Mouse (Mus musculus) ES-E14 (cell line): ENCODE results near the gene Chd1l. TPM values are rescaled to one million over a fixed set of nuclear protein-coding genes. Genes with fewer than 3 reads are reported as not detected.

ENCODE experiments used
- DNase-seq: peaks from one replicate; pipeline ENCODE4 v3.0.0-alpha.2; 2013; ENCODE audit warnings: low read depth, low spot score
- H3K27ac ChIP-seq: 2 replicates; pipeline ENCODE4 v1.5.1; 2012; ENCODE audit warnings: low read depth, mild to moderate bottlenecking, low read length, moderate library complexity, mixed read lengths; ENCODE audit not compliant: poor library complexity, insufficient read depth, severe bottlenecking
- H3K36me3 ChIP-seq: 2 replicates; pipeline ENCODE4 v1.6.1; 2012; ENCODE audit warnings: mild to moderate bottlenecking, low read length, moderate library complexity, mixed read lengths; ENCODE audit not compliant: control insufficient read depth, poor library complexity, insufficient read depth, severe bottlenecking
- H3K4me1 ChIP-seq, 2 experiments: fragments of 150-350 bp in 1 of 2; sonication (generic) in 1 of 2; 2 replicates each; pipeline ENCODE4 v1.6.1; 2012; ENCODE audit warnings: low read length in 2 of 2, mild to moderate bottlenecking in 1 of 2, mixed read lengths in 1 of 2; ENCODE audit not compliant: control insufficient read depth in 2 of 2, insufficient read depth in 2 of 2, poor library complexity in 1 of 2
- H3K4me3 ChIP-seq, 2 experiments: fragments of 150-350 bp in 1 of 2; sonication (generic) in 1 of 2; 2 replicates each; pipeline ENCODE4 v1.5.1; 2012; ENCODE audit warnings: low read length in 2 of 2, low read depth in 1 of 2, mild to moderate bottlenecking in 1 of 2, mixed read lengths in 1 of 2; ENCODE audit not compliant: insufficient read depth in 1 of 2, poor library complexity in 1 of 2, severe bottlenecking in 1 of 2
- H3K9ac ChIP-seq: 2 replicates; pipeline ENCODE4 v1.6.1; 2012; ENCODE audit warnings: low read depth, mild to moderate bottlenecking, low read length, mixed read lengths; ENCODE audit not compliant: poor library complexity, insufficient read depth, severe bottlenecking
- H3K9me3 ChIP-seq: fragments of 150-350 bp; sonication (generic); 2 replicates; pipeline ENCODE4 v1.6.1; 2012; ENCODE audit warnings: low read depth, mild to moderate bottlenecking, low read length; ENCODE audit not compliant: control insufficient read depth, insufficient read depth
- CHD2 ChIP-seq: IDR thresholded peaks from 2 replicates; pipeline ENCODE4 v1.6.1; 2014; ENCODE audit warnings: mild to moderate bottlenecking, low read depth, low read length, inconsistent platforms
- HCFC1 ChIP-seq: IDR thresholded peaks from 2 replicates; pipeline ENCODE4 v1.6.1; 2012; ENCODE audit warnings: low read length, inconsistent platforms, borderline replicate concordance; ENCODE audit not compliant: insufficient read depth
- MAFK ChIP-seq: IDR thresholded peaks from 2 replicates; pipeline ENCODE4 v1.6.1; 2014; ENCODE audit warnings: mild to moderate bottlenecking, low read depth, low read length, inconsistent platforms; ENCODE audit not compliant: insufficient read depth
- ZC3H11A ChIP-seq: IDR thresholded peaks from 2 replicates; pipeline ENCODE4 v1.6.1; 2012; ENCODE audit warnings: low read depth, mild to moderate bottlenecking, inconsistent platforms, low read length, borderline replicate concordance
- ZNF384 ChIP-seq: IDR thresholded peaks from 2 replicates; pipeline ENCODE4 v1.6.1; 2012; ENCODE audit warnings: low read depth, low read length, inconsistent platforms
- in situ Hi-C, 2 experiments: fragments of 600-800 bp; cut with MboI; formaldehyde crosslinking; loops; one replicate each; pipeline ENCODE4 v1.15.1; 2025; ENCODE audit warnings: low sequenced_read_pairs in 2 of 2, inconsistent platforms in 1 of 2; ENCODE audit not compliant: unreplicated experiment in 2 of 2
- total RNA-seq: library from RNA; depleted of rRNA; stranded (reverse); fragments of 300-350 nt; gene quantifications from 2 replicates; pipeline ENCODE4 v1.2.3, GENCODE M21; 2012

Gene Chd1l
- total RNA-seq, 1 experiment: 25.8 TPM

DNA sequence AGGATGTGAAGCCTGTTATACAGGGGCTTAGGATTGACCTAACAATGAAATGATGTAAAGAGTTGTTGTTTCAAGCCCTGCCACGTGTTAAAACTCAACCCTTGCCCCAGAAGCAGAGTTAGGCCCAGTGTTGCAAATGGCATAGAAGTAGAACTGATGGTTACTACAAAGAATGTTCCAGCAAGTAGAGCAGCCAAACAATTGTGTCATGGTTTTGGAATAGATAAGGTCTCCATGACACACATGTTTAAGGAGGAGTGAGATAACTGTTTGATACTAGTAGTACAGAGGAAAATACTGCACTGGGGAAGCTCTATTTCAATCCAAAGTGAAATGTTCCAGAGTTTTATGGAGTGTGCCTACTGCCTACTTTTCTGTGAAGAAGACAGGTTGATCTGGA is 38.5 kb upstream of the Chd1l start:
- DNase-seq: no peak
- Histone ChIP-seq H3K36me3 (no peaks in the 10 kb centered on the region), H3K9ac (no peak overlapping the region), H3K27ac (no peak overlapping the region), H3K4me1 (no peaks in the 10 kb centered on the region), H3K9me3 (no peaks in the 10 kb centered on the region; the same call in 1 of the 2 replicates), H3K4me3 (no peak overlapping the region)
- TF ChIP-seq MAFK (no peak), ZNF384 (no peak), ZC3H11A (no peak), HCFC1 (no peak), CHD2 (no peak)
- in situ Hi-C loops: no loop called here

DNA sequence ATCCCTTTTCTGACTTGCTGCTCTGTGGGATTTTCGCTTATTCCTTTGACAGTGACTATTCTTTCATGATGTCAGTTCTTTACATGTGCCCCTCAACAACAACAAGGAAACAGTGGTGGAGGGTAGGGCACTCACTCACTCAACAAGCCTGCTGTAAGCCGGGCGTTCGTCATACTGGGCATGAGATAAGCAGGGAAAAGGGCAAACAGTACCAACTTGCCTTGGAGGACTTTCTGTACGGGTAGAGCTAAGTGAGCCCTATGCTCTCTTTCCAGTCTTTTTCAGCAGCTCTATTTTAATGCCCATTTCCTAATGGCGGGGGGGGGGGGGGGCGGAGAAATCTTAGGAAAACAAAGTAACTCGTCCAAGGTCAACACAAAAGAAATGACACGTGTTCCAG is 32.0 kb upstream of the Chd1l start:
- in situ Hi-C loops: no loop called here
- Histone ChIP-seq H3K4me3 (no peak overlapping the region), H3K9me3 (no peaks in the 10 kb centered on the region), H3K27ac (no peak overlapping the region), H3K9ac (no peak overlapping the region), H3K4me1 (no peaks in the 10 kb centered on the region), H3K36me3 (no peaks in the 10 kb centered on the region)
- TF ChIP-seq ZC3H11A (no peak), CHD2 (no peak), HCFC1 (no peak), MAFK (no peak), ZNF384 (no peak)
- DNase-seq: no peak

- TF ChIP-seq ZC3H11A (no peak), MAFK (no peak), HCFC1 (no peak), ZNF384 (no peak), CHD2 (no peak)
- DNase-seq: no peak
- H3K4me3 ChIP-seq: no peak overlapping the region
- no peaks in the 10 kb centered on the region for H3K4me1 ChIP-seq
- H3K36me3 ChIP-seq: no peaks in the 10 kb centered on the region
- H3K27ac ChIP-seq: no peak overlapping the region
- no peak overlapping the region for H3K9ac ChIP-seq
- H3K9me3 ChIP-seq: no peaks in the 10 kb centered on the region
- in situ Hi-C loops: no loop called here
These were observed 31.4 kb upstream of the Chd1l start for GRCm38 (mm10) chr3:97641396-97641795.

- Histone ChIP-seq H3K9me3 (no peaks in the 10 kb centered on the region), H3K4me1 (no peaks in the 10 kb centered on the region), H3K4me3 (no peak overlapping the region), H3K36me3 (no peaks in the 10 kb centered on the region), H3K27ac (no peak overlapping the region), H3K9ac (no peak overlapping the region)
- TF ChIP-seq ZC3H11A (no peak), CHD2 (no peak), HCFC1 (no peak), ZNF384 (no peak), MAFK (no peak)
- in situ Hi-C loops: no loop called here
- no peak for DNase-seq
These were observed 24.3 kb upstream of the Chd1l start for GRCm38 (mm10) chr3:97634288-97634761.

DNA sequence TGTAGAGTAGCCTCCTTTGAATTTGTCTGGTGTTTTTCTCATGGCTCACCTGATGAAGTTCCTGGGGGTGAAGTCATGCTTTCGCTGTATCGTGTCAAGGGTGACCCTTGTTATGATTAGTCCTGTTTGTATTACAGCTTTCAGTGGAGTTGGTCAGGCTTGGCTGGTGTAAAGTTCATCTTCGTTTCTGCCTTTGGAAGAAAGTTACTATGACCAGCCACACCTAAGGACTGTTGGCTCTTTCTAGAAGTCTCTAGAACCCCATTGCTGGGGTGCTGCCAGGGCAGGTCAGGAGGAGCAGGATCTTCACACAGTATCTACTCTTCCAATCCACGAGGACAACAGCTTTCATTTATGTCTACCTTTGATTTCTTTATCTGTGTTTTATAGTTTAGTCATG is 23.5 kb upstream of the Chd1l start:
- H3K9me3 ChIP-seq: no peaks in the 10 kb centered on the region
- no peaks in the 10 kb centered on the region for H3K36me3 ChIP-seq
- H3K9ac ChIP-seq: no peak overlapping the region
- H3K4me3 ChIP-seq: no peak overlapping the region
- H3K4me1 ChIP-seq: no peaks in the 10 kb centered on the region
- TF ChIP-seq ZC3H11A (no peak), CHD2 (no peak), MAFK (no peak), HCFC1 (no peak), ZNF384 (no peak)
- no peak for DNase-seq
- in situ Hi-C loops: no loop called here
- no peak overlapping the region for H3K27ac ChIP-seq
